Mouse (Mus musculus) testis, postnatal 14 days (tissue): Measurements from ENCODE around the gene S100a11.

ENCODE experiments used
- DNase-seq: peaks from one replicate; pipeline ENCODE4 v3.0.0; 2021; ENCODE audit warnings: low spot score

S100a11 gene

GRCm38 (mm10) chr3:93562372-93562771 lies 42.1 kb downstream of the S100a11 start:
- DNase-seq, result no peak

- DNase-seq, result no peak
These were observed 42.9 kb downstream of the S100a11 start for GRCm38 (mm10) chr3:93563216-93563615.

GRCm38 (mm10) chr3:93566892-93567291 lies 46.6 kb downstream of the S100a11 start:
- DNase-seq, result peak; percentile 35

- no peak for DNase-seq
These were observed 47.4 kb downstream of the S100a11 start for GRCm38 (mm10) chr3:93567721-93568120.

- peak; percentile 75 for DNase-seq
These were observed 48.2 kb downstream of the S100a11 start for GRCm38 (mm10) chr3:93568428-93569040.

- DNase-seq, result no peak
These were observed 48.8 kb downstream of the S100a11 start for GRCm38 (mm10) chr3:93569046-93569445.

- DNase-seq, result no peak
These were observed 51.9 kb downstream of the S100a11 start for GRCm38 (mm10) chr3:93572058-93572791.
